Mouse (Mus musculus) kidney, adult 8-10 months (tissue): ENCODE results near the gene Hdac7.
"Not testable (repeated sequence)": the region's sequence is repeated elsewhere in the genome, so short reads cannot be mapped to it uniquely, and the experiment has no call there.

Source experiments
- DNase-seq, 2 experiments: peaks; one replicate each; pipeline ENCODE4 v3.0.0; 2022

The Hdac7 gene

GRCm38 (mm10) chr15:97844037-97845034 is at the start of gene Hdac7:
Gene Hdac7 (minus strand): TSS chr15:97844502.
- no peak for DNase-seq

- DNase-seq: no peak
Observed at GRCm38 (mm10) chr15:97892506-97892905, 48.2 kb upstream of the Hdac7 start.

GRCm38 (mm10) chr15:97890450-97890849 is 46.1 kb upstream of the Hdac7 start:
- no peak for DNase-seq

GRCm38 (mm10) chr15:97890017-97890416 is 45.7 kb upstream of the Hdac7 start:
- DNase-seq: peak; percentile 64 to 66

- DNase-seq: no peak
Observed at GRCm38 (mm10) chr15:97887541-97888016, 43.3 kb upstream of the Hdac7 start.

- peak; percentile 81 for DNase-seq
Observed at GRCm38 (mm10) chr15:97881423-97881822, 37.1 kb upstream of the Hdac7 start.

GRCm38 (mm10) chr15:97880441-97880840 is 36.1 kb upstream of the Hdac7 start:
- peak; percentile 86 to 88 for DNase-seq

GRCm38 (mm10) chr15:97878696-97879328 is 34.5 kb upstream of the Hdac7 start:
- peak in 1 of 2 experiments; percentile 44 for DNase-seq

- DNase-seq: no peak
Observed at GRCm38 (mm10) chr15:97875784-97876183, 31.5 kb upstream of the Hdac7 start.

- no peak for DNase-seq
Observed at GRCm38 (mm10) chr15:97873717-97874116, 29.4 kb upstream of the Hdac7 start.

- DNase-seq: no peak
Observed at GRCm38 (mm10) chr15:97872161-97872560, 27.9 kb upstream of the Hdac7 start.

- DNase-seq: no peak
Observed at GRCm38 (mm10) chr15:97871055-97872030, 27.0 kb upstream of the Hdac7 start.

GRCm38 (mm10) chr15:97870116-97870515 is 25.8 kb upstream of the Hdac7 start:
- DNase-seq: not testable (repeated sequence)

- no peak for DNase-seq
Observed at GRCm38 (mm10) chr15:97868985-97869384, 24.7 kb upstream of the Hdac7 start.

- DNase-seq: no peak
Observed at GRCm38 (mm10) chr15:97865988-97866387, 21.7 kb upstream of the Hdac7 start.

- DNase-seq: no peak
Observed at GRCm38 (mm10) chr15:97865175-97865574, 20.9 kb upstream of the Hdac7 start.

GRCm38 (mm10) chr15:97864361-97865045 is 20.2 kb upstream of the Hdac7 start:
- DNase-seq: no peak

GRCm38 (mm10) chr15:97863494-97863881 is 19.2 kb upstream of the Hdac7 start:
- DNase-seq: no peak

GRCm38 (mm10) chr15:97862881-97863493 is 18.7 kb upstream of the Hdac7 start:
- no peak for DNase-seq

GRCm38 (mm10) chr15:97860353-97860752 is 16.1 kb upstream of the Hdac7 start:
- peak; percentile 54 to 58 for DNase-seq

GRCm38 (mm10) chr15:97858431-97858830 is 14.1 kb upstream of the Hdac7 start:
- no peak for DNase-seq
